Mouse (Mus musculus) MEL (cell line): ENCODE data around the gene Ttc39a. TPM values are rescaled to one million over a fixed set of nuclear protein-coding genes. Genes with fewer than 3 reads are reported as not detected.

Source experiments
- DNase-seq: peaks from one replicate; pipeline ENCODE4 v3.0.0; 2011; ENCODE audit warnings: low read depth, low spot score
- H3K27ac ChIP-seq: 2 replicates; pipeline ENCODE4 v1.5.1; 2012; ENCODE audit warnings: low read depth, mild to moderate bottlenecking, control low read depth, low read length, moderate library complexity; ENCODE audit not compliant: control insufficient read depth
- H3K27me3 ChIP-seq, 2 experiments: fragments of 150-350 bp in 1 of 2; sonication (generic) in 1 of 2; 2 replicates each; pipeline ENCODE4 v1.6.1; 2012; ENCODE audit warnings: low read length in 2 of 2, mild to moderate bottlenecking in 2 of 2, improper control_type of control experiment in 1 of 2, moderate library complexity in 1 of 2; ENCODE audit not compliant: insufficient read depth in 2 of 2, control insufficient read depth in 1 of 2
- H3K36me3 ChIP-seq, 2 experiments: 2 replicates each; pipeline ENCODE4 v1.6.1; 2012 to 2014; ENCODE audit warnings: low read length in 2 of 2, improper control_type of control experiment in 1 of 2, inconsistent platforms in 1 of 2, mild to moderate bottlenecking in 1 of 2; ENCODE audit not compliant: insufficient read depth in 2 of 2, control insufficient read depth in 1 of 2
- H3K4me1 ChIP-seq, 2 experiments: fragments of 150-350 bp in 1 of 2; sonication (generic) in 1 of 2; 2 replicates each; pipeline ENCODE4 v1.6.1; 2012; ENCODE audit warnings: low read length in 2 of 2, improper control_type of control experiment in 1 of 2, mild to moderate bottlenecking in 1 of 2; ENCODE audit not compliant: insufficient read depth in 2 of 2, control insufficient read depth in 1 of 2
- H3K4me3 ChIP-seq, 2 experiments: fragments of 150-350 bp in 1 of 2; sonication (generic) in 1 of 2; 2 replicates each; pipeline ENCODE4 v1.5.1; 2012; ENCODE audit warnings: low read depth in 2 of 2, low read length in 2 of 2, mild to moderate bottlenecking in 2 of 2, moderate library complexity in 2 of 2, control low read depth in 1 of 2, improper control_type of control experiment in 1 of 2; ENCODE audit not compliant: control insufficient read depth in 1 of 2, insufficient read depth in 1 of 2
- H3K79me2 ChIP-seq: 2 replicates; pipeline ENCODE4 v1.6.1; 2012; ENCODE audit warnings: mild to moderate bottlenecking, low read length, moderate library complexity; ENCODE audit not compliant: control insufficient read depth, poor library complexity, insufficient read depth
- H3K9ac ChIP-seq: 2 replicates; pipeline ENCODE4 v1.6.1; 2012; ENCODE audit warnings: low read depth, mild to moderate bottlenecking, control low read depth, low read length, moderate library complexity; ENCODE audit not compliant: control insufficient read depth, poor library complexity, severe bottlenecking
- H3K9me3 ChIP-seq: fragments of 150-350 bp; sonication (generic); replicated peaks from 2 replicates; pipeline ENCODE4 v1.6.1; 2012; ENCODE audit warnings: mild to moderate bottlenecking, low read length, improper control_type of control experiment, moderate library complexity; ENCODE audit not compliant: insufficient read depth
- BHLHE40 ChIP-seq: IDR thresholded peaks from 2 replicates; pipeline ENCODE4 v1.6.1; 2012; ENCODE audit warnings: low read depth, mild to moderate bottlenecking, inconsistent platforms, low read length, improper control_type of control experiment, borderline replicate concordance
- CHD1 ChIP-seq: IDR thresholded peaks from 2 replicates; pipeline ENCODE4 v1.6.1; 2012; ENCODE audit warnings: low read depth, mild to moderate bottlenecking, inconsistent platforms, low read length, improper control_type of control experiment
- CHD2 ChIP-seq: IDR thresholded peaks from 2 replicates; pipeline ENCODE4 v1.6.1; 2011; ENCODE audit warnings: low read length, improper control_type of control experiment
- CTCF ChIP-seq, 3 experiments: IDR thresholded peaks in 2 of 3; conservative IDR thresholded peaks in 1 of 3; 2 replicates each; pipeline ENCODE4 v1.5.1; 2011 to 2012; ENCODE audit warnings: low read length in 3 of 3, low read depth in 2 of 3, mild to moderate bottlenecking in 2 of 3, improper control_type of control experiment in 1 of 3, inconsistent platforms in 1 of 3, mixed read lengths in 1 of 3, moderate library complexity in 1 of 3; ENCODE audit not compliant: control insufficient read depth in 1 of 3, insufficient read depth in 1 of 3, poor library complexity in 1 of 3, severe bottlenecking in 1 of 3
- EP300 ChIP-seq, 2 experiments: IDR thresholded peaks; 2 replicates each; pipeline ENCODE4 v1.6.1; 2011; ENCODE audit warnings: improper control_type of control experiment in 2 of 2, low read length in 2 of 2, low read depth in 1 of 2, mild to moderate bottlenecking in 1 of 2
- ETS1 ChIP-seq: IDR thresholded peaks from 2 replicates; pipeline ENCODE4 v1.6.1; 2012; ENCODE audit warnings: low read depth, mild to moderate bottlenecking, inconsistent platforms, low read length, improper control_type of control experiment, moderate library complexity
- GATA1 ChIP-seq: IDR thresholded peaks from 2 replicates; pipeline ENCODE4 v1.6.1; 2011; ENCODE audit warnings: low read depth, low read length, improper control_type of control experiment
- KAT2A ChIP-seq: conservative IDR thresholded peaks from 2 replicates; pipeline ENCODE4 v1.6.1; 2012; ENCODE audit warnings: low read depth, low read length, improper control_type of control experiment, inconsistent platforms
- MAX ChIP-seq: IDR thresholded peaks from 2 replicates; pipeline ENCODE4 v1.6.1; 2011; ENCODE audit warnings: low read length, improper control_type of control experiment
- MEF2A ChIP-seq: IDR thresholded peaks from 2 replicates; pipeline ENCODE4 v1.6.1; 2014; ENCODE audit warnings: low read depth, mild to moderate bottlenecking, inconsistent platforms, low read length, improper control_type of control experiment; ENCODE audit not compliant: poor library complexity, insufficient replicate concordance, severe bottlenecking; ENCODE audit errors: extremely low read depth
- MYB ChIP-seq: IDR thresholded peaks from 2 replicates; pipeline ENCODE4 v1.6.1; 2011; ENCODE audit warnings: mild to moderate bottlenecking, low read depth, low read length, improper control_type of control experiment
- NELFE ChIP-seq: IDR thresholded peaks from 2 replicates; pipeline ENCODE4 v1.6.1; 2011; ENCODE audit warnings: low read depth, low read length, improper control_type of control experiment
- POLR2AphosphoS5 ChIP-seq: IDR thresholded peaks from 2 replicates; pipeline ENCODE4 v1.6.1; 2012; ENCODE audit warnings: low read depth, borderline replicate concordance, mild to moderate bottlenecking, inconsistent platforms, low read length, moderate library complexity, mixed read lengths
- RCOR1 ChIP-seq: IDR thresholded peaks from 2 replicates; pipeline ENCODE4 v1.6.1; 2012; ENCODE audit warnings: low read depth, mild to moderate bottlenecking, inconsistent platforms, low read length, improper control_type of control experiment
- TCF12 ChIP-seq: IDR thresholded peaks from 2 replicates; pipeline ENCODE4 v1.6.1; 2014; ENCODE audit warnings: low read depth, mild to moderate bottlenecking, inconsistent platforms, low read length, improper control_type of control experiment, moderate library complexity
- UBTF ChIP-seq: IDR thresholded peaks from 2 replicates; pipeline ENCODE4 v1.6.1; 2012; ENCODE audit warnings: low read depth, mild to moderate bottlenecking, inconsistent platforms, low read length, improper control_type of control experiment, moderate library complexity, borderline replicate concordance; ENCODE audit not compliant: insufficient read depth
- ZKSCAN1 ChIP-seq: IDR thresholded peaks from 2 replicates; pipeline ENCODE4 v1.6.1; 2012; ENCODE audit warnings: low read depth, mild to moderate bottlenecking, inconsistent platforms, low read length, improper control_type of control experiment, moderate library complexity
- polyA plus RNA-seq, 2 experiments: library from polyadenylated mRNA; stranded (reverse) in 1 of 2; unstranded in 1 of 2; fragments of >175 nt in 1 of 2; fragments of >200 nt in 1 of 2; gene quantifications; 2 replicates each; pipeline versions ENCODE4 v1.2.1 to v1.2.4; 2012; ENCODE audit warnings: low replicate concordance in 2 of 2, low read depth in 1 of 2; ENCODE audit not compliant: insufficient read length in 2 of 2, insufficient read depth in 1 of 2, missing spikeins in 1 of 2
- total RNA-seq: library from RNA; depleted of rRNA; stranded (reverse); fragments of 300-350 nt; gene quantifications from 2 replicates; pipeline ENCODE4 v1.2.3, GENCODE M21; 2012

Gene Ttc39a
- total and polyA plus RNA-seq, 3 experiments, result 2.8 to 4.2 TPM; not detected in 1

DNA sequence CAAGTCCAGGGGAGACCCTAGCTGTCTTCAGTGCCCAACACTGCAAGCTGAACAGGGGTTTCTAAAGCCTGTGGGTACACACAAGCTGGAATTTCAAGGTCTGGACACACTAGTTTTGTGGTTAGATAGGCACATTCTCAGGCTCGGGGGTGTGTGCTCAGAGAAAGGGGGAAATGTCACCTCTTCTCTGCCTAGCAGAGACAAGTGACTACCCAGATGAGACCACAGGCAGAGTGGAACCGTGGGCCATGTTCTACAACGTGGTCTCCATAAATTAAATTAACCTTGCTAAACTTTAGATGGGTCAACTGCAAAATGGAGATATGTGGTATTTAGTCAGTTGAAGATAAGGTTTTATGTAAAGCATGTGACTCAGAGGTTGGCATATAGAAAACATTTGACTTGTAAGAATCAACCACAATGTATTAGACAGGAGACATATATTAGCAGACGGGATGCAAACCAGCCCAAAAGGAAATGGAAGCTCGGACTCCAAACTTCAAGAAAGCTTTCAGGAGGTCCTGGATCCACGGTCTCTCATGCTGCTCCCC is 13.1 kb upstream of the Ttc39a start (continued):
- TF ChIP-seq BHLHE40, result peak; percentile 19; the same call in 1 of the 2 replicates

DNA sequence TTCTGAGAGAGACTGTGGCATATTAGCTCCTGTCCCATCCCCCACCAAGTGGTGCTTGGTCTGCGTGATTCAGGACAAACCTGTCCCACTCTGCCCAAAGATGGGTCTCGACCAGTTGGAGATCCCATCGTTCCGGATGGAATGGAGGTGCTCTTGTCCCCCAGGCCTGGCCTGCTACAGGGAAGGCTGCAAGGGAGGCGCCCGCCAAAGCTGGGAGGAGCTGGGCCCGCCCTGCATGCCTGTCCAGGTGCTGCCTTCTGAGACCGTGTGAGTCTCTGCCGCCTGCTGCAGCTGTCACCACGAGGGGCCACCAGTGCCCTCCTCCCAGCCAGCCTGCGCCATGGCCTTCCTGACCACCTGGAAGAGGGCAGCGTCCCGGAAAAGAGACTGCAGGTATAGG is 12.5 kb upstream of the Ttc39a start:
- TF ChIP-seq EP300 (IDR thresholded peaks at IDR 0.05; ENCODE audit: low read depth in 1 of 2, low read length in 2 of 2) (no peak), NELFE (0 out of 2 replicates have a peak, but pooled peaks have one; percentile 4), CHD2 (no peak), RCOR1 (no peak), MAX (peak; percentile 31; the same call in 1 of the 2 replicates), BHLHE40 (no peak), TCF12 (0 out of 2 replicates have a peak, but pooled peaks have one; percentile 13), CTCF (IDR thresholded peaks at IDR 0.05 in 2 of 3, conservative IDR thresholded peaks at IDR 0.05 in 1 of 3; ENCODE audit: control insufficient read depth in 1 of 3, insufficient read depth in 1 of 3, low read depth in 2 of 3, low read length in 3 of 3, poor library complexity in 1 of 3, severe bottlenecking in 1 of 3) (no peak), MEF2A (no peak), GATA1 (no peak), CHD1 (no peak), ETS1 (no peak), KAT2A (no peak), POLR2AphosphoS5 (no peak), MYB (no peak), UBTF (no peak), ZKSCAN1 (no peak)
- Histone ChIP-seq H3K27me3 (no peaks in the 10 kb centered on the region), H3K9ac (peak overlapping the region; percentile 43), H3K79me2 (no peaks in the 10 kb centered on the region), H3K4me3 (peak overlapping the region; percentile 37 to 60), H3K27ac (peak overlapping the region; percentile 55), H3K36me3 (peaks cover 0 to 10% of the 10 kb centered on the region in 2 experiments; a peak in 2 of 4 replicates), H3K9me3 (no peaks in the 10 kb centered on the region), H3K4me1 (peaks cover 10 to 21% of the 10 kb centered on the region in 2 experiments; a peak in 3 of 4 replicates)
- DNase-seq, result peak; percentile 44
